Mouse (Mus musculus) heart, embryonic 16.5 days (tissue): ENCODE measurements around the gene Gm21974. TPM values are rescaled to one million over a fixed set of nuclear protein-coding genes. Genes with fewer than 3 reads are reported as not detected.

Source experiments
- ATAC-seq: fragments of 200-750 bp; cut with Nextera tagmentation; replicated peaks from 2 replicates; pipeline ENCODE4 v1.8.0; 2017; ENCODE audit warnings: moderate number of reproducible peaks; ENCODE audit not compliant: insufficient read depth, low FRiP score; ENCODE audit errors: extremely low read depth
- H3K27ac ChIP-seq: fragments of 300-500 bp; sonication (generic); 2 replicates; pipeline ENCODE4 v1.5.1; 2014; ENCODE audit warnings: mild to moderate bottlenecking, low read length, control low read depth, moderate library complexity
- H3K27me3 ChIP-seq: fragments of 300-500 bp; sonication (generic); 2 replicates; pipeline ENCODE4 v1.6.1; 2014; ENCODE audit warnings: low read length, mixed read lengths; ENCODE audit not compliant: control insufficient read depth, insufficient read depth
- H3K36me3 ChIP-seq: fragments of 300-500 bp; sonication (generic); 2 replicates; pipeline ENCODE4 v1.6.1; 2014; ENCODE audit not compliant: control insufficient read depth, insufficient read depth
- H3K4me1 ChIP-seq: fragments of 300-500 bp; sonication (generic); 2 replicates; pipeline ENCODE4 v1.6.1; 2014; ENCODE audit warnings: low read length, mixed read lengths; ENCODE audit not compliant: control insufficient read depth, insufficient read depth
- H3K4me2 ChIP-seq: fragments of 300-500 bp; sonication (generic); 2 replicates; pipeline ENCODE4 v1.6.1; 2014; ENCODE audit warnings: low read depth, mild to moderate bottlenecking, control low read depth, low read length
- H3K4me3 ChIP-seq: fragments of 300-500 bp; sonication (generic); 2 replicates; pipeline ENCODE4 v1.5.1; 2014; ENCODE audit warnings: mild to moderate bottlenecking, control low read depth, low read length
- H3K9ac ChIP-seq: fragments of 300-500 bp; sonication (generic); 2 replicates; pipeline ENCODE4 v1.6.1; 2014; ENCODE audit warnings: low read length, control low read depth
- H3K9me3 ChIP-seq: fragments of 300-500 bp; sonication (generic); replicated peaks from 2 replicates; pipeline ENCODE4 v1.6.1; 2016; ENCODE audit warnings: low read length; ENCODE audit not compliant: control insufficient read depth
- WGBS: fragments of 180-500 bp; shearing (Covaris S2); extraction: QIAGEN DNeasy Blood & Tissue Kit; methylation state at CpG from one replicate; pipeline ENCODE4 v1.1.7; 2014; 5-methylcytosine and 5-hydroxymethylcytosine counted together
- polyA plus RNA-seq: library from polyadenylated mRNA; unstranded; fragments of >200 nt; fragmentation: Nextera tagmentation; extraction: Ambion mirVana; gene quantifications from 2 replicates; pipeline ENCODE4 v1.2.1, GENCODE M21; 2015

Gm21974 gene
- polyA plus RNA-seq, 1 experiment from 2014 or later: not detected

DNA sequence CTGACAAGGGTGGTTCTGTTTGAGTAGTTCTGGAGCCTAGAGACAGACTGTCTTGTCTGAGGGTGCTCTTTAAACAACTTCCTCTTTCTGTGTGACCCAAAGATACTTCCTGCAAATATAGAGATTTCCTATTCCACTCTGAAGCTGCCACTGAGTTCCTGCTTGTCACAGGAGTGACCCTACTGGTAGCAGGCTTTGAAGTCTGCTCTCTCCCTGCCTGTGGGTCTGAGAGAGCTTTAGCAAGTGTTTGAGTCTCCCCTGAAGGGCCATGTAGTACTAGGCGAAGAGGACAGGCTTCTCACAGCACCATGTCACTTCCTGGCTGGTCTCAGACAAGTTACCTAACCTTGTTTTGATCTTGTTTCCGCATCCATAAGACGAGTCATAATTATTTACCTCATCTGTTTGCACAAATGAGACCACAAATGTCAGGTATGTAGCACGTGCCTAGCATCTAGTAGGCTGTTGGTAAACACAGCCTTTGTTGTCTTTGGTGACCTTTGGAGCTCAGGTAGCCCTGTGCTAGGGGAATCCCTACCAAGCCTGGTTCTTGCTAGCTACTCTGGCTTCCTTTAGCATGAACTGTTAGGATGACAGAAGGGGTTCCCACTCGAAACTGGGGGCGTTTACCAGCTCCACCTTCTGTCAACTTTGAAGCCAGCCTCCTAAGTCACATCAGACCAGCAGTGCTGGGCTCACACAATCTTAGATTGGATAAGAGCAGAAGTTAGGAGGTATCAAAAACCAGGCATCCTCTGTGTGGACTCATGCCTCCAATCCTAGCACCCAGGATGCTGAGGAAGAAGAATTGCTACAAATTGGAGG is 27.4 kb upstream of the Gm21974 start:
- Histone ChIP-seq H3K4me1 (no peaks in the 10 kb centered on the region), H3K27me3 (no peaks in the 10 kb centered on the region), H3K4me3 (no peak overlapping the region), H3K9me3 (no peaks in the 10 kb centered on the region), H3K27ac (no peak overlapping the region), H3K36me3 (peaks cover 6% of the 10 kb centered on the region; the same call in 1 of the 2 replicates), H3K4me2 (no peak overlapping the region), H3K9ac (no peak overlapping the region)
- ATAC-seq: no peak
- 71% methylated on average over 6 of the region's 6 CpGs for WGBS

DNA sequence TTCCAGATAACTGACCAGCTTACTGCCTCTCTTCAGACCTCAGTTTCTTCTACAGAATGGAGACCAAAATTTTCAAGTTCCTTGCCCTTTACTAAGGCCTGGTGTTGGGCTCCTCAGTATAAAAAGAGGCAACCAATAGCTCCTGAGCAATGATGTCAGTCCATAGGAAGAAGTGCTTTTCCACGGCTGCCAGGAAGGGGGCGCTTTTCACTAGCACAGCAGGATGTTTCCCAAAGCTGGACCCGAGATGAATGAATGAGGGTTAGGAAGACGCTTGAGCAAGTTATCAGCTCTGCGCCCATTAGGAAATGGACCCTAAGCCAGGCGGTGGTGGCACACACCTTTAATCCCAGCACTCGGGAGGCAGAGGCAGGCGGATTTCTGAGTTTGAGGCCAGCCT is 26.3 kb upstream of the Gm21974 start:
- WGBS: 66% methylated on average over 8 of the region's 8 CpGs
- Histone ChIP-seq H3K4me1 (no peaks in the 10 kb centered on the region), H3K36me3 (peaks cover 11% of the 10 kb centered on the region)

DNA sequence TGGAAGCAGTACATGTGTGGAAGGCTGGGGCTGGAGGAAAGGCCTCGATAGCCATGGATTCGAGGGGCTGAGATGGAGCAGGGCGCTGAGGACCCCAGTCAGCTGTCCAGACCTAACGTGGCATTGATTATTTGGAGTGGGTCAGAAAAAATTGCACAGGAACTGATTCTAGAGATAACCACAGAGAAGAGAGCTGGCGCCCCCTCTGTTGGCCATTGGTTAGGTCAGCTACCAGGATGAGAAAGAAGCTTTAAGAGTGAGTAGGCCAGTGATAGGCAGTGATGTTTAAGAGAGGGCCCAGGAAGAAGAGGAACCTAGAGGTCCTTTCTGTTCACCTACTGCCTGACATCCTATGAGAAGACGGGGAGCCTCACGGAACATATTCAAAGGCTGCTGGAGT is 24.0 kb upstream of the Gm21974 start:
- no peak overlapping the region for H3K4me2 ChIP-seq
- H3K27me3 ChIP-seq: no peaks in the 10 kb centered on the region
- no peak overlapping the region for H3K27ac ChIP-seq
- peaks cover 12% of the 10 kb centered on the region for H3K36me3 ChIP-seq
- WGBS: 74% methylated on average over 7 of the region's 7 CpGs
- no peak overlapping the region for H3K4me3 ChIP-seq
- ATAC-seq: no peak
- no peak overlapping the region for H3K9ac ChIP-seq
- H3K9me3 ChIP-seq: no peaks in the 10 kb centered on the region
- H3K4me1 ChIP-seq: no peaks in the 10 kb centered on the region

More for the DNA sequence above, 26.3 kb upstream of the Gm21974 start:
- Histone ChIP-seq H3K27me3 (no peaks in the 10 kb centered on the region), H3K27ac (no peak overlapping the region), H3K4me3 (no peak overlapping the region), H3K9me3 (no peaks in the 10 kb centered on the region), H3K9ac (no peak overlapping the region), H3K4me2 (no peak overlapping the region)
- no peak for ATAC-seq

- no peak for ATAC-seq
- Histone ChIP-seq H3K4me1 (peaks cover 1% of the 10 kb centered on the region), H3K4me2 (no peak overlapping the region), H3K36me3 (peaks cover 12% of the 10 kb centered on the region), H3K9me3 (no peaks in the 10 kb centered on the region), H3K4me3 (no peak overlapping the region), H3K27ac (no peak overlapping the region), H3K27me3 (no peaks in the 10 kb centered on the region), H3K9ac (no peak overlapping the region)
- WGBS: 55% methylated on average over 3 of the region's 3 CpGs
These were observed 22.9 kb upstream of the Gm21974 start for GRCm38 (mm10) chr7:127918203-127918602.

GRCm38 (mm10) chr7:127915293-127915692 is 20.0 kb upstream of the Gm21974 start:
- Histone ChIP-seq H3K27ac (no peak overlapping the region), H3K4me3 (no peak overlapping the region)

DNA sequence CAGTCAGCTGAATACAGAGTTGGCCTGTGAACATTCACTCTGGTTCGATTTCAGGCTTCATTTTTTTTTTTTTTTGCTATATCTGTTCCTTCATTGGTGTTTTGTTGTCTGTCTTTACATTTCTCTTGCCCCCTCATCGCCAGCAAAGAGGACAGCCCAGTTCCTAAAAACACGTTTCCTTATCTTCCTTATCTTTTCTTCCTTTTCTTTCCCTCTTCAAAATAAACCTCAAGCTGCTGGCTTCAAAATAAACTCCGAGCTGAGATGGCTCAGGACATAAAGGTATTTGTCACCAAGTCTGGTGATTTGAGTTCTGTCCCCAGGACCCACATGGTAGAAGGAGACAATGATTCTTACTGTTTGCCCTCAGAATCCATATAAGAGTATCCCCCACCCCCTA is 17.7 kb upstream of the Gm21974 start:
- no peak overlapping the region; the same call in 1 of the 2 replicates for H3K27ac ChIP-seq

More at GRCm38 (mm10) chr7:127915293-127915692, 20.0 kb upstream of the Gm21974 start:
- no peaks in the 10 kb centered on the region for H3K27me3 ChIP-seq
- ATAC-seq: no peak
- H3K9ac ChIP-seq: no peak overlapping the region
- WGBS: 90% methylated on average over 12 of the region's 12 CpGs
- peaks cover 7% of the 10 kb centered on the region for H3K4me1 ChIP-seq
- H3K36me3 ChIP-seq: peaks cover 12% of the 10 kb centered on the region
- no peaks in the 10 kb centered on the region for H3K9me3 ChIP-seq
- no peak overlapping the region for H3K4me2 ChIP-seq

DNA sequence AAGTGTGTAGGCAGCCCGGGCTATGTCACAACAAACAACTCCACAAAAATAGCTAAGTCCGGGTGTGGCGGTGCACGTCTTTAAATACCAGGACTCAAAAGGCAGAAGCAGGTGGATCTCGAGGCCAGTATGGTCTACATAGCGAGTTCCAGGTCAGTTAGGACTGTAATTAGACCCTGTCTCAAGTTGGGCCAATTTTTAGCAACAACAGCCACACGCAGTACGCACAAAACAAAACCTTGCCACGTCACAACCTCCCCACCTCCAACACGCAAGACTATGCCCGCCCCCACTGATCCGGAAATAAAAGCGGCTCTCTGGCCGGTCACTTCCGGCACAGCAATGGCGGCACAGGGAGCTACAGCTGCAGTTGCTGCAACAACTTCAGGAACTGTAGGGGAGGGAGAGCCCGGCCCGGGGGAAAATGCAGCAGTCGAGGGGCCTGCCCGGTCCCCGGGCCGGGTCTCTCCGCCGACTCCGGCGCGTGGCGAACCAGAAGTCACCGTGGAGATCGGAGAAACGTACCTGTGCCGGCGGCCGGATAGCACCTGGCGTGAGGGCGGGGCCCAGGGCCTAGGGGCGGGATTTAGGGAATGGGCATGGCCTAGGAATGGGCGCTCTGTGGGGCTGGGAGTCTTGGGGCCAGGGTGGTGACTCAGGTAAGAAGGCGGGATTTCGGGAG is 17.1 kb upstream of the Gm21974 start, which contains the start of gene Kat8:
TSS of gene Kat8 (plus strand) at position 327 of the 682 bp plus-strand sequence.
- H3K9me3 ChIP-seq: no peaks in the 10 kb centered on the region
- H3K9ac ChIP-seq: peak within 1 kb of the TSS; percentile 91
- H3K4me2 ChIP-seq: peak within 1 kb of the TSS; percentile 74
- H3K36me3 ChIP-seq: peaks cover 36% of the 10 kb centered on the region
- peak within 1 kb of the TSS; percentile 94 for H3K4me3 ChIP-seq
- 1% methylated on average over 40 of the region's 40 CpGs for WGBS
- peak within 1 kb of the TSS; percentile 83 for H3K27ac ChIP-seq
- H3K27me3 ChIP-seq: no peaks in the 10 kb centered on the region
- peaks cover 7% of the 10 kb centered on the region for H3K4me1 ChIP-seq
- ATAC-seq: peak; percentile 93

More for the DNA sequence above, 17.7 kb upstream of the Gm21974 start:
- H3K4me1 ChIP-seq: peaks cover 7% of the 10 kb centered on the region
- H3K9ac ChIP-seq: peak overlapping the region; percentile 91
- H3K4me3 ChIP-seq: peak overlapping the region; percentile 94
- no peaks in the 10 kb centered on the region for H3K9me3 ChIP-seq
- ATAC-seq: no peak
- H3K27me3 ChIP-seq: no peaks in the 10 kb centered on the region
- peak overlapping the region; percentile 74 for H3K4me2 ChIP-seq
- peaks cover 34% of the 10 kb centered on the region for H3K36me3 ChIP-seq
- WGBS: 13% methylated on average over 4 of the region's 4 CpGs

GRCm38 (mm10) chr7:127908656-127909055 is 13.4 kb upstream of the Gm21974 start:
- H3K36me3 ChIP-seq: peaks cover 50% of the 10 kb centered on the region
- no peaks in the 10 kb centered on the region for H3K9me3 ChIP-seq
- H3K4me1 ChIP-seq: peaks cover 16% of the 10 kb centered on the region
- no peak for ATAC-seq
- H3K9ac ChIP-seq: no peak overlapping the region
- no peak overlapping the region for H3K27ac ChIP-seq
- no peak overlapping the region for H3K4me2 ChIP-seq
- no peak overlapping the region for H3K4me3 ChIP-seq
- no peaks in the 10 kb centered on the region for H3K27me3 ChIP-seq
- WGBS: 87% methylated on average over 4 of the region's 4 CpGs

DNA sequence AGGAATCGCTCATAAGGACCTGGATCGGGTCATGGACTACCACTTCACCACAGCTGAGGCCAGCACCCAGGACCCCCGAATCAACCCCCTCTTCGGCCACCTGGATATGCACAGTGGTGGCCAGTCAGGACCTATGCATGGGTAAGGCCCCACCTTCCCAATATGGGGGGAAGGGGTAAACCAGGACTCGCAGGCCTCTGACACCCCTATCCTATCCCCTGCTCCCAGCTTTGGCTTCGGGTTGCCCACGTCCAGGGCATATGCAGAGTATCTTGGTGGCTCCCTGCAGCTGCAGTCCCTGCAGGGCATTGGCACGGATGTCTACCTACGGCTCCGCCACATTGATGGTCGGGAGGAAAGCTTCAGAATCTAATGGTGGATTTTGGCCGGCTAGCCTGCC is 12.7 kb upstream of the Gm21974 start:
- Histone ChIP-seq H3K4me3 (no peak overlapping the region), H3K9me3 (no peaks in the 10 kb centered on the region), H3K4me2 (no peak overlapping the region), H3K9ac (no peak overlapping the region), H3K4me1 (peaks cover 12% of the 10 kb centered on the region), H3K27me3 (no peaks in the 10 kb centered on the region), H3K27ac (no peak overlapping the region), H3K36me3 (peaks cover 50% of the 10 kb centered on the region)
- no peak for ATAC-seq
- 94% methylated on average over 12 of the region's 12 CpGs for WGBS
